Mouse (Mus musculus): ENCODE data around the gene Cdiptos. TPM values are rescaled to one million over a fixed set of nuclear protein-coding genes. Genes with fewer than 3 reads are reported as not detected.

Cdiptos gene
- total and polyA plus RNA-seq, 3 experiments: 0.47 to 0.97 TPM; not detected in 1

DNA sequence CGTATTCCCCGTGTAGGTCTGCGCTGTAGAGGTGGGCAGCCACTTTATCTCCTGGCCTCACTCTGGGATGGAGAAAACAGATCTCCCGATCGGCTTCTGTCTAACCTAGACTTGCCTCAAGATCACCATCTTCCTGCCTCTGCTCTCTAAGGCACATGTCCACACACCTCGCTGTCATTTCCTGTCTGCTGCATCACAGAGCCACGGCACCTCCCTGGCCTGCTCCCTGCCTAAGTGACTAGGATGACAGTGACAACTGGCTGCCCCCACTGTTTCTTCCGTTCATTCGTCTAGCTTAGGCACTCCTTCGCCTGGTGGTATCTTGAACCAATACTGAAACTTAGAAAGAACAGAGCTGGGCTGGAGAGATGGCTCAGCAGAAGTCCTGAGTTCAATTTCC is 23.7 kb upstream of the Cdiptos start:
- no peaks in the 10 kb centered on the region for H3K27me3 ChIP-seq (replicated peaks)
- TF ChIP-seq CTCF (conservative IDR thresholded peaks at IDR 0.05 in 1 of 2, IDR thresholded peaks at IDR 0.05 in 1 of 2; ENCODE audit: low read depth in 2 of 2, low read length in 2 of 2) (no peak), RCOR1 (conservative IDR thresholded peaks at IDR 0.05; ENCODE audit: low read depth, low read length) (no peak), GABPA (IDR thresholded peaks at IDR 0.05; ENCODE audit: insufficient replicate concordance, low read depth, low read length) (no peak), POLR2AphosphoS2 (IDR thresholded peaks at IDR 0.05; ENCODE audit: low read depth, low read length) (no peak), MEF2A (IDR thresholded peaks at IDR 0.05; ENCODE audit: borderline replicate concordance, low read depth, low read length) (no peak), TBP (conservative IDR thresholded peaks at IDR 0.05; ENCODE audit: low read depth, low read length) (no peak), CHD2 (IDR thresholded peaks at IDR 0.05; ENCODE audit: low read length) (no peak), ETS1 (conservative IDR thresholded peaks at IDR 0.05; ENCODE audit: low read depth, low read length) (no peak)
- in situ Hi-C loops (cut with MboI; ENCODE audit: low pct_ligation_motif_present, low pct_unique_long_range_greater_than_20kb, low sequenced_read_pairs) (loop anchor here (25.0 kb wide), 1 partner anchor 788 kb away; the partner anchor contains the start of genes Gm49388 and Setd1a), dilution Hi-C loops (cut with MboI; ENCODE audit: extremely low pct_ligation_motif_present, extremely low pct_unique_long_range_greater_than_20kb, low sequenced_read_pairs) (no loop called here)
- no peak overlapping the region for H3K27ac ChIP-seq (ENCODE audit: insufficient read depth, low read depth)
- no peak overlapping the region for H3K9ac ChIP-seq (ENCODE audit: insufficient read depth, low read depth)
- H3K4me2 ChIP-seq (ENCODE audit: insufficient read depth, low read depth, poor library complexity, severe bottlenecking): no peak overlapping the region
- no peak overlapping the region for H3K4me3 ChIP-seq (replicated peaks in 1 of 3; ENCODE audit: low read depth in 2 of 3, low read length in 2 of 3, poor library complexity in 1 of 3)
- no peak for DNase-seq (ENCODE audit: extremely low read depth)
- no peaks in the 10 kb centered on the region for H3K79me2 ChIP-seq (replicated peaks; ENCODE audit: control insufficient read depth, extremely low read depth, insufficient read depth, poor library complexity, severe bottlenecking)
- H3K4me1 ChIP-seq (ENCODE audit: control insufficient read depth in 1 of 2, insufficient read depth in 2 of 2): peaks cover 0 to 9% of the 10 kb centered on the region in 2 experiments; a peak in 2 of 4 replicates
- peaks cover 9% of the 10 kb centered on the region for H3K9me3 ChIP-seq (replicated peaks; ENCODE audit: low read length)
- peaks cover 49 to 77% of the 10 kb centered on the region in 2 experiments for H3K36me3 ChIP-seq (replicated peaks in 1 of 2; ENCODE audit: control insufficient read depth in 1 of 2, insufficient read depth in 1 of 2, low read length in 1 of 2)

DNA sequence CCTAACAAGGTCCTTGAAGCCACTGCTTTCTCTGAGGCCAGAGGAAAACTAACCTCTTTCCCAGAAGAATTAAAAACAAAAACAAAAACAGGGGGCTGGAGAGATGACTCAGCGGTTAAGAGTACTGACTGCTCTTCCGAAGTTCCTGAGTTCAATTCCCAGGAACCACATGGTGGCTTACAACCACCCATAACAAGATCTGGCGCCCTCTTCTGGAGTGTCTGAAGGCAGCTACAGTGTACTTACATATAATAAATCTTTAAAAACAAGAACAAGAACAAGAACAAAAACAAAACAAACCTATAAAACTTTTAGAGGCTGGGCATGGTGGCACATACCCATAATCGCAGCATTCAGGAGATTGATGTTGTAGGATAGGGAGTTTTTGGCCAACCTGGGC is 20.6 kb upstream of the Cdiptos start:
- no peak for DNase-seq (ENCODE audit: extremely low read depth)
- H3K36me3 ChIP-seq (replicated peaks in 1 of 2; ENCODE audit: control insufficient read depth in 1 of 2, insufficient read depth in 1 of 2, low read length in 1 of 2): peaks cover 61 to 89% of the 10 kb centered on the region in 2 experiments

DNA sequence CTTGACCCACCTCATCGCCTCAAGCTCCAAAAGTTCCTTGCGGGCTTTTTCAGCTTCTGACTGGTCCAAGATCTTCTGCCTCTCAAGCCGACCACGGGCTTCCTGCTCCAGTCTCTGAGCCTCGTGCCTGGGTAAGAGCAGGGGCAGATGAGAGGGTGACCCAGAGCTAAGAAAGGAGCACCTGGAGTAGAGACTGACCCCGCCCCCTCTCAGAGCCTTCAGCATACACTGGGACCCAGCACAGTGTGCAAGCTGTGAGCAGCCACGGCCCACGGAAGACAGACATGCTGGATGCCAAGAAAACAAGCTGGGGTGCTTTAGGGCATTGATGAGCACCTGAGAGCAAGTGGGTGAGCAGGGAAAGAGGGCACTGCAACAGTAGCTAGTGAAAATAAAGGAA is 12.9 kb upstream of the Cdiptos start:
- no peak for DNase-seq (ENCODE audit: extremely low read depth)
- no peaks in the 10 kb centered on the region for H3K9me3 ChIP-seq (replicated peaks; ENCODE audit: low read length)
- H3K9ac ChIP-seq (ENCODE audit: insufficient read depth, low read depth): no peak overlapping the region
- peaks cover 37 to 88% of the 10 kb centered on the region in 2 experiments for H3K36me3 ChIP-seq (replicated peaks in 1 of 2; ENCODE audit: control insufficient read depth in 1 of 2, insufficient read depth in 1 of 2, low read length in 1 of 2)
- in situ Hi-C loops (cut with MboI; ENCODE audit: low pct_ligation_motif_present, low pct_unique_long_range_greater_than_20kb, low sequenced_read_pairs) (loop anchor here (25.0 kb wide), 1 partner anchor 798 kb away; the partner anchor contains the start of genes Gm49388 and Setd1a), dilution Hi-C loops (cut with MboI; ENCODE audit: extremely low pct_ligation_motif_present, extremely low pct_unique_long_range_greater_than_20kb, low sequenced_read_pairs) (no loop called here)
- H3K79me2 ChIP-seq (replicated peaks; ENCODE audit: control insufficient read depth, extremely low read depth, insufficient read depth, poor library complexity, severe bottlenecking): no peaks in the 10 kb centered on the region
- TF ChIP-seq MAZ (IDR thresholded peaks at IDR 0.05; ENCODE audit: low read depth, low read length): no peak
- no peak for TF ChIP-seq CTCF (conservative IDR thresholded peaks at IDR 0.05 in 1 of 2, IDR thresholded peaks at IDR 0.05 in 1 of 2; ENCODE audit: low read depth in 2 of 2, low read length in 2 of 2)
- TF ChIP-seq CHD1 (IDR thresholded peaks at IDR 0.05; ENCODE audit: low read depth, low read length): no peak
- TF ChIP-seq KAT2A (IDR thresholded peaks at IDR 0.05; ENCODE audit: insufficient replicate concordance, low read length): no peak
- no peak for TF ChIP-seq POLR2A (IDR thresholded peaks at IDR 0.05; ENCODE audit: low read depth, low read length)
- no peak for TF ChIP-seq EP300 (IDR thresholded peaks at IDR 0.05; ENCODE audit: low read length)
- no peak for TF ChIP-seq MYC (IDR thresholded peaks at IDR 0.05; ENCODE audit: low read depth, low read length)
- no peak for TF ChIP-seq NELFE (IDR thresholded peaks at IDR 0.05; ENCODE audit: low read depth, low read length)
- no peak for TF ChIP-seq MXI1 (IDR thresholded peaks at IDR 0.05; ENCODE audit: low read depth, low read length)
- TF ChIP-seq JUND (conservative IDR thresholded peaks at IDR 0.05; ENCODE audit: low read depth, low read length): no peak
- TF ChIP-seq UBTF (IDR thresholded peaks at IDR 0.05; ENCODE audit: low read depth, low read length): no peak
- no peak for TF ChIP-seq ETS1 (conservative IDR thresholded peaks at IDR 0.05; ENCODE audit: low read depth, low read length)
- TF ChIP-seq USF1 (IDR thresholded peaks at IDR 0.05; ENCODE audit: low read depth, low read length): no peak
- TF ChIP-seq SMC3 (IDR thresholded peaks at IDR 0.05; ENCODE audit: low read depth, low read length): no peak
- no peak for TF ChIP-seq JUN (IDR thresholded peaks at IDR 0.05; ENCODE audit: insufficient read depth, low read depth, low read length)
- TF ChIP-seq TCF12 (IDR thresholded peaks at IDR 0.05; ENCODE audit: low read depth, low read length): no peak
- no peak overlapping the region for H3K4me2 ChIP-seq (ENCODE audit: insufficient read depth, low read depth, poor library complexity, severe bottlenecking)
- no peaks in the 10 kb centered on the region for H3K27me3 ChIP-seq (replicated peaks)
- no peak overlapping the region for H3K4me3 ChIP-seq (replicated peaks in 1 of 3; ENCODE audit: low read depth in 2 of 3, low read length in 2 of 3, poor library complexity in 1 of 3)
- 0 out of 4 replicates have a peak, but pooled peaks cover 0 to 4% of the 10 kb centered on the region in 2 experiments for H3K4me1 ChIP-seq (ENCODE audit: control insufficient read depth in 1 of 2, insufficient read depth in 2 of 2)
- H3K27ac ChIP-seq (ENCODE audit: insufficient read depth, low read depth): no peak overlapping the region

More for the DNA sequence above, 20.6 kb upstream of the Cdiptos start:
- in situ Hi-C loops (cut with MboI; ENCODE audit: low pct_ligation_motif_present, low pct_unique_long_range_greater_than_20kb, low sequenced_read_pairs) (loop anchor here (25.0 kb wide), 1 partner anchor 791 kb away; the partner anchor contains the start of genes Gm49388 and Setd1a), dilution Hi-C loops (cut with MboI; ENCODE audit: extremely low pct_ligation_motif_present, extremely low pct_unique_long_range_greater_than_20kb, low sequenced_read_pairs) (no loop called here)
- no peak overlapping the region for H3K4me3 ChIP-seq (replicated peaks in 1 of 3; ENCODE audit: low read depth in 2 of 3, low read length in 2 of 3, poor library complexity in 1 of 3)
- H3K9ac ChIP-seq (ENCODE audit: insufficient read depth, low read depth): no peak overlapping the region
- TF ChIP-seq ETS1 (conservative IDR thresholded peaks at IDR 0.05; ENCODE audit: low read depth, low read length) (no peak), RAD21 (IDR thresholded peaks at IDR 0.05; ENCODE audit: low read depth, low read length) (peak; percentile 6), CHD2 (IDR thresholded peaks at IDR 0.05; ENCODE audit: low read length) (no peak), JUN (IDR thresholded peaks at IDR 0.05; ENCODE audit: insufficient read depth, low read depth, low read length) (no peak), ZMIZ1 (IDR thresholded peaks at IDR 0.05; ENCODE audit: low read depth, low read length) (no peak), MAFK (IDR thresholded peaks at IDR 0.05; ENCODE audit: insufficient replicate concordance, low read length) (no peak), E2F4 (IDR thresholded peaks at IDR 0.05; ENCODE audit: insufficient replicate concordance, low read depth, low read length) (no peak), CTCF (conservative IDR thresholded peaks at IDR 0.05 in 1 of 2, IDR thresholded peaks at IDR 0.05 in 1 of 2; ENCODE audit: low read depth in 2 of 2, low read length in 2 of 2) (peak in 1 of 2 experiments; percentile 46; a peak in 2 of 4 replicates), SMC3 (IDR thresholded peaks at IDR 0.05; ENCODE audit: low read depth, low read length) (peak; percentile 30)
- no peaks in the 10 kb centered on the region for H3K27me3 ChIP-seq (replicated peaks)
- peaks cover 9% of the 10 kb centered on the region for H3K9me3 ChIP-seq (replicated peaks; ENCODE audit: low read length)
- no peak overlapping the region for H3K27ac ChIP-seq (ENCODE audit: insufficient read depth, low read depth)
- 0 out of 4 replicates have a peak, but pooled peaks cover 0 to 4% of the 10 kb centered on the region in 2 experiments for H3K4me1 ChIP-seq (ENCODE audit: control insufficient read depth in 1 of 2, insufficient read depth in 2 of 2)
- no peaks in the 10 kb centered on the region for H3K79me2 ChIP-seq (replicated peaks; ENCODE audit: control insufficient read depth, extremely low read depth, insufficient read depth, poor library complexity, severe bottlenecking)
- no peak overlapping the region for H3K4me2 ChIP-seq (ENCODE audit: insufficient read depth, low read depth, poor library complexity, severe bottlenecking)
